Mouse (Mus musculus) neural tube, embryonic 12.5 days (tissue): ENCODE results near the gene Tmem41a. TPM values are rescaled to one million over a fixed set of nuclear protein-coding genes. Genes with fewer than 3 reads are reported as not detected.
"Not testable (repeated sequence)": the region's sequence is repeated elsewhere in the genome, so short reads cannot be mapped to it uniquely, and the experiment has no call there.

ENCODE experiments used
- ATAC-seq: fragments of 200-750 bp; cut with Nextera tagmentation; 2 replicates; pipeline ENCODE4 v1.8.0; 2017; ENCODE audit warnings: low read depth, mild to moderate bottlenecking, moderate TSS enrichment, moderate library complexity; ENCODE audit not compliant: low FRiP score
- H3K27ac ChIP-seq: fragments of 300-500 bp; sonication (generic); 2 replicates; pipeline ENCODE4 v1.5.1; 2016
- H3K27me3 ChIP-seq: fragments of 300-500 bp; sonication (generic); replicated peaks from 2 replicates; pipeline ENCODE4 v1.6.1; 2016; ENCODE audit warnings: mild to moderate bottlenecking
- H3K36me3 ChIP-seq: fragments of 300-500 bp; sonication (generic); 2 replicates; pipeline ENCODE4 v1.6.1; 2016; ENCODE audit warnings: mild to moderate bottlenecking
- H3K4me1 ChIP-seq: fragments of 300-500 bp; sonication (generic); 2 replicates; pipeline ENCODE4 v1.6.1; 2016
- H3K4me2 ChIP-seq: fragments of 300-500 bp; sonication (generic); replicated peaks from 2 replicates; pipeline ENCODE4 v1.6.1; 2016; ENCODE audit warnings: mild to moderate bottlenecking
- H3K4me3 ChIP-seq: fragments of 300-500 bp; sonication (generic); 2 replicates; pipeline ENCODE4 v1.5.1; 2016
- H3K9ac ChIP-seq: fragments of 300-500 bp; sonication (generic); 2 replicates; pipeline ENCODE4 v1.6.1; 2016; ENCODE audit warnings: mild to moderate bottlenecking
- H3K9me3 ChIP-seq: fragments of 300-500 bp; sonication (generic); 2 replicates; pipeline ENCODE4 v1.6.1; 2016; ENCODE audit warnings: mild to moderate bottlenecking
- WGBS: fragments of 180-500 bp; shearing (Covaris S2); methylation state at CpG from one replicate; pipeline ENCODE4 v1.1.7; 2016; 5-methylcytosine and 5-hydroxymethylcytosine counted together
- polyA plus RNA-seq: library from polyadenylated mRNA; unstranded; fragments of >200 nt; fragmentation: Nextera tagmentation; extraction: Ambion mirVana; gene quantifications from 2 replicates; pipeline ENCODE4 v1.2.1, GENCODE M21; 2016

Tmem41a gene
- polyA plus RNA-seq, 1 experiment from 2014 or later, result 50.8 TPM

- no peak overlapping the region for H3K4me2 ChIP-seq
- WGBS, result 84% methylated on average over 4 of the region's 4 CpGs
- no peak overlapping the region for H3K9ac ChIP-seq
- no peak overlapping the region for H3K27ac ChIP-seq
- H3K27me3 ChIP-seq, result no peaks in the 10 kb centered on the region
- H3K4me3 ChIP-seq, result no peak overlapping the region
- peaks cover 6% of the 10 kb centered on the region for H3K4me1 ChIP-seq
- H3K9me3 ChIP-seq, result no peaks in the 10 kb centered on the region
- H3K36me3 ChIP-seq, result no peaks in the 10 kb centered on the region
- ATAC-seq, result no peak
These were observed 24.1 kb upstream of the Tmem41a start for GRCm38 (mm10) chr16:21971446-21971845.

DNA sequence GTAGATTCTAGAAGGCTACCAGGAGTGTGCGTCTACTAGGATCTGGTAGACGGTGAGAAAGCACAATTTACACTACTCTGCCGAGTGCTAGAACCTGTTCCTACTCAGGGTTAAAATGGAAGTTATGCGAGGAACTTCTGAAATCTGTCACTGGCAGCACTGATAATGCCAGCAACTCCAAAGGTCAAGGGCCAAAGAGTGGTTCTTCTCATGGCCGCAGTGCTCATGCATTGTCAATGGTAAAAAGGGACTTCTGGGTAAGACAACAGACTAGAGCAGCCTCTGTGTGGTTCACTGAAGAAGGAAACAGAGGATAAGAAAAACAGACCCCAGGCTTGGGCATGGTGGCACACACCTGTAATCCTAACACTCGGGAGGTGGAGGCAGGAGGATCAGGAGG lies 23.2 kb upstream of the Tmem41a start:
- H3K4me2 ChIP-seq, result no peak overlapping the region

DNA sequence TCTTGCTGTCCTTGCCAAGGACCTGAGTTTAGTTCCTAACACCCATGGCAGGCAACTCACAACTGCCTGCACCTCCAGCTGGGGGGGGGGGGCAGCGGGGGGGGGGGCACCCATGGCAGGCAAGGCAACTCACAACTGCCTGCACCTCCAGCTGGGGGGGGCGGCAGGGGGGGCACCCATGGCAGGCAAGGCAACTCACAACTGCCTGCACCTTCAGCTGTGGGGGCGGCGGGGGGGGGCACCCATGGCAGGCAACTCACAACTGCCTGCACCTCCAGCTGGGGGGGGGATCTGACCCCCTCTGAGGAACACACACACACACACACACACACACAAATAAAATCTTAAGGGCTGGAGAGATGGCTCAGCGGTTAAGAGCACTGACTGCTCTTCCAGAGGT lies 22.5 kb upstream of the Tmem41a start:
- no peak overlapping the region for H3K9ac ChIP-seq
- no peaks in the 10 kb centered on the region for H3K4me1 ChIP-seq
- no peaks in the 10 kb centered on the region for H3K27me3 ChIP-seq
- no peaks in the 10 kb centered on the region for H3K9me3 ChIP-seq
- no peaks in the 10 kb centered on the region for H3K36me3 ChIP-seq
- no peak overlapping the region for H3K4me2 ChIP-seq
- no peak overlapping the region for H3K27ac ChIP-seq
- 78% methylated on average over 5 of the region's 5 CpGs for WGBS
- no peak for ATAC-seq
- H3K4me3 ChIP-seq, result no peak overlapping the region

More for the DNA sequence above, 23.2 kb upstream of the Tmem41a start:
- H3K4me1 ChIP-seq, result no peaks in the 10 kb centered on the region
- H3K9ac ChIP-seq, result no peak overlapping the region
- H3K27ac ChIP-seq, result no peak overlapping the region
- H3K9me3 ChIP-seq, result no peaks in the 10 kb centered on the region
- WGBS, result 87% methylated on average over 6 of the region's 6 CpGs
- no peak overlapping the region for H3K4me3 ChIP-seq
- no peaks in the 10 kb centered on the region for H3K36me3 ChIP-seq
- no peaks in the 10 kb centered on the region for H3K27me3 ChIP-seq
- no peak for ATAC-seq

DNA sequence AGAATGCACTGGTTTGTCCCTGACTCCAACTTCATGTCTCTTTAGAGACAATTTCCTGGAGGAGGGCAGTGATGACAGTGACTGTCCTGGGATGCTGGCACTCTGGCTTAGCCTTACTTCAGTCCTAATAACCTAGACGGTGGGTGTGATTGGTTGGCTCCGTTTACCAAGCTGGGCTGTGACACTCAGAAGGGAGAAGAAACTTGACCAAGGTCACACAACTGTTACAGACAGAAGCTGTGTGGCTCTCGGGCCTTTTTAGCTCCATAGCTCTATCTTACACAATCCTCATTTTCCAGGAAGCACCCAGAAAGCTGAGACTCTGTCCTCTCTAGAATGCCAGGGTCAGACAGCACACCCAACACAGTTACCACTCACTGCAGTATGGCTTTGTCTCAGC lies 18.2 kb upstream of the Tmem41a start:
- no peaks in the 10 kb centered on the region for H3K9me3 ChIP-seq
- H3K4me2 ChIP-seq, result no peak overlapping the region
- no peak for ATAC-seq
- no peaks in the 10 kb centered on the region for H3K4me1 ChIP-seq
- no peak overlapping the region for H3K9ac ChIP-seq
- no peak overlapping the region for H3K27ac ChIP-seq
- H3K36me3 ChIP-seq, result no peaks in the 10 kb centered on the region
- H3K27me3 ChIP-seq, result no peaks in the 10 kb centered on the region
- 83% methylated on average over 3 of the region's 3 CpGs for WGBS
- H3K4me3 ChIP-seq, result no peak overlapping the region

- Histone ChIP-seq H3K36me3 (no peaks in the 10 kb centered on the region), H3K27ac (no peak overlapping the region), H3K4me1 (no peaks in the 10 kb centered on the region), H3K9me3 (no peaks in the 10 kb centered on the region), H3K4me3 (no peak overlapping the region), H3K27me3 (no peaks in the 10 kb centered on the region), H3K4me2 (no peak overlapping the region), H3K9ac (no peak overlapping the region)
- 90% methylated on average over 12 of the region's 12 CpGs for WGBS
- no peak for ATAC-seq
These were observed 8.2 kb upstream of the Tmem41a start for GRCm38 (mm10) chr16:21955591-21955990.

GRCm38 (mm10) chr16:21928471-21928870 lies 18.9 kb downstream of the Tmem41a start:
- Histone ChIP-seq H3K4me3 (no peak overlapping the region), H3K4me2 (no peak overlapping the region), H3K27ac (no peak overlapping the region), H3K27me3 (no peaks in the 10 kb centered on the region), H3K9me3 (no peaks in the 10 kb centered on the region), H3K36me3 (peaks cover 66% of the 10 kb centered on the region), H3K4me1 (no peaks in the 10 kb centered on the region), H3K9ac (no peak overlapping the region)
- 83% methylated on average over 13 of the region's 13 CpGs for WGBS
- ATAC-seq, result no peak

GRCm38 (mm10) chr16:21916681-21917080 lies 30.7 kb downstream of the Tmem41a start:
- Histone ChIP-seq H3K27ac (no peak overlapping the region), H3K4me2 (no peak overlapping the region), H3K4me3 (no peak overlapping the region), H3K9ac (no peak overlapping the region), H3K36me3 (peaks cover 62% of the 10 kb centered on the region), H3K4me1 (no peaks in the 10 kb centered on the region), H3K9me3 (no peaks in the 10 kb centered on the region), H3K27me3 (no peaks in the 10 kb centered on the region)
- 78% methylated on average over 7 of the region's 7 CpGs for WGBS
- ATAC-seq, result no peak

DNA sequence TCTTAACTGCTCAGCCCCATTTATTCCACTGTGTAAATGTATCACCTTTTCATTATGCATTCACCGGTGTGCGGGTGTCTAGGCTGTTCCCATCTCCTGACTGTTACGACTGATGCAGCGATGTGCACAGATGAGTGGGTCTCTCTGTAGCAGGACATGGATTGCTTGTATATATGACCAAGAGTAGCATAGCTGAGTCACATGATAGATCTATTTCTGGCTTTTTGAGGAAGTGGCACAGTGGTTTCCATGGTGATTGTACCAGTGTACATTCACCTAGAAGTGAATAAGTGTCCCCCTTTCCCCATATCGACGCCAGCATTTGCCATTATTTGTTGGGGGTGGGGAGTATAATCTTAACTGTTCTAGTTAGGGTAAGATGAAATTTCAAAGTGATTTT lies 34.0 kb downstream of the Tmem41a start:
- WGBS, result 92% methylated on average over 6 of the region's 6 CpGs
- H3K4me3 ChIP-seq, result no peak overlapping the region
- peaks cover 65% of the 10 kb centered on the region for H3K36me3 ChIP-seq
- H3K9me3 ChIP-seq, result no peaks in the 10 kb centered on the region
- H3K9ac ChIP-seq, result no peak overlapping the region
- no peak for ATAC-seq
- no peaks in the 10 kb centered on the region for H3K27me3 ChIP-seq
- H3K4me2 ChIP-seq, result no peak overlapping the region
- no peak overlapping the region for H3K27ac ChIP-seq
- no peaks in the 10 kb centered on the region for H3K4me1 ChIP-seq

- peaks cover 66% of the 10 kb centered on the region for H3K36me3 ChIP-seq
- H3K4me2 ChIP-seq, H3K4me1 ChIP-seq, H3K9ac ChIP-seq, H3K4me3 ChIP-seq, H3K27me3 ChIP-seq, H3K9me3 ChIP-seq, ATAC-seq, H3K27ac ChIP-seq: not testable (repeated sequence)
- 29% methylated on average over 6 of the region's 8 CpGs for WGBS
These were observed 38.4 kb downstream of the Tmem41a start for GRCm38 (mm10) chr16:21908906-21909305.

GRCm38 (mm10) chr16:21906902-21907301 lies 40.5 kb downstream of the Tmem41a start:
- ATAC-seq, result no peak
- 88% methylated on average over 6 of the region's 6 CpGs for WGBS
- Histone ChIP-seq H3K9me3 (no peaks in the 10 kb centered on the region), H3K9ac (no peak overlapping the region), H3K4me2 (no peak overlapping the region), H3K4me1 (no peaks in the 10 kb centered on the region), H3K27ac (no peak overlapping the region), H3K36me3 (peaks cover 60% of the 10 kb centered on the region), H3K27me3 (no peaks in the 10 kb centered on the region), H3K4me3 (no peak overlapping the region)

- H3K9me3 ChIP-seq, result no peaks in the 10 kb centered on the region
These were observed 41.4 kb downstream of the Tmem41a start for GRCm38 (mm10) chr16:21905996-21906395.

GRCm38 (mm10) chr16:21904636-21905035 lies 42.7 kb downstream of the Tmem41a start:
- H3K27me3 ChIP-seq, result no peaks in the 10 kb centered on the region
- no peak overlapping the region for H3K4me3 ChIP-seq
- H3K4me1 ChIP-seq, result no peaks in the 10 kb centered on the region
- WGBS, result 88% methylated on average over 10 of the region's 10 CpGs
- H3K9me3 ChIP-seq, result no peaks in the 10 kb centered on the region
- no peak overlapping the region for H3K9ac ChIP-seq
- no peak overlapping the region for H3K4me2 ChIP-seq
- peaks cover 49% of the 10 kb centered on the region for H3K36me3 ChIP-seq
- H3K27ac ChIP-seq, result no peak overlapping the region
- no peak for ATAC-seq

More at GRCm38 (mm10) chr16:21905996-21906395, 41.4 kb downstream of the Tmem41a start:
- Histone ChIP-seq H3K27ac (no peak overlapping the region), H3K4me1 (no peaks in the 10 kb centered on the region), H3K36me3 (peaks cover 54% of the 10 kb centered on the region), H3K4me2 (no peak overlapping the region), H3K27me3 (no peaks in the 10 kb centered on the region), H3K4me3 (no peak overlapping the region), H3K9ac (no peak overlapping the region)
- 92% methylated on average over 7 of the region's 7 CpGs for WGBS
- ATAC-seq, result no peak

- WGBS, result 76% methylated on average over 5 of the region's 5 CpGs
- Histone ChIP-seq H3K4me1 (no peaks in the 10 kb centered on the region), H3K9me3 (no peaks in the 10 kb centered on the region), H3K4me3 (no peak overlapping the region), H3K27ac (no peak overlapping the region), H3K27me3 (no peaks in the 10 kb centered on the region), H3K4me2 (no peak overlapping the region), H3K9ac (no peak overlapping the region), H3K36me3 (peaks cover 25% of the 10 kb centered on the region)
- ATAC-seq, result no peak
These were observed 46.1 kb downstream of the Tmem41a start for GRCm38 (mm10) chr16:21901286-21901685.
